Mouse (Mus musculus) heart, embryonic 14.5 days (tissue): ENCODE measurements at regions not wholly inside any gene's neighbourhood (a gene's known extent, or its start where the extent isn't known, plus 50 kb on each side); places are given as distances from the start of the nearest gene placed in this dataset.
"Not testable (repeated sequence)": the region's sequence is repeated elsewhere in the genome, so short reads cannot be mapped to it uniquely, and the experiment has no call there.

Experiments
- ATAC-seq: fragments of 200-750 bp; cut with Nextera tagmentation; 2 replicates; pipeline ENCODE4 v1.8.0; 2017; ENCODE audit warnings: low read depth, moderate TSS enrichment; ENCODE audit not compliant: insufficient number of reproducible peaks, insufficient read depth, low FRiP score
- H3K27ac ChIP-seq, 2 experiments: fragments of 200-500 bp in 1 of 2; fragments of 300-500 bp in 1 of 2; sonication (generic) in 1 of 2; replicated peaks in 1 of 2; 2 replicates each; pipeline ENCODE4 v1.5.1; 2012 to 2014; ENCODE audit warnings: low read depth in 2 of 2, low read length in 2 of 2, control low read depth in 1 of 2, mild to moderate bottlenecking in 1 of 2, mixed read lengths in 1 of 2; ENCODE audit not compliant: control insufficient read depth in 1 of 2, insufficient read depth in 1 of 2
- H3K27me3 ChIP-seq: fragments of 300-500 bp; sonication (generic); 2 replicates; pipeline ENCODE4 v1.6.1; 2014; ENCODE audit warnings: mild to moderate bottlenecking, low read length, control low read depth; ENCODE audit not compliant: control insufficient read depth, insufficient read depth
- H3K36me3 ChIP-seq: fragments of 300-500 bp; sonication (generic); 2 replicates; pipeline ENCODE4 v1.6.1; 2014; ENCODE audit warnings: mild to moderate bottlenecking, control low read depth, low read length, mixed read lengths; ENCODE audit not compliant: control insufficient read depth, insufficient read depth
- H3K4me1 ChIP-seq, 2 experiments: fragments of 200-500 bp in 1 of 2; fragments of 300-500 bp in 1 of 2; sonication (generic) in 1 of 2; 2 replicates each; pipeline ENCODE4 v1.6.1; 2012 to 2014; ENCODE audit warnings: low read length in 2 of 2, control low read depth in 1 of 2, mixed read lengths in 1 of 2; ENCODE audit not compliant: control insufficient read depth in 2 of 2, insufficient read depth in 2 of 2
- H3K4me2 ChIP-seq: fragments of 300-500 bp; sonication (generic); 2 replicates; pipeline ENCODE4 v1.6.1; 2014; ENCODE audit warnings: mild to moderate bottlenecking, low read length
- H3K4me3 ChIP-seq, 2 experiments: fragments of 200-500 bp in 1 of 2; fragments of 300-500 bp in 1 of 2; sonication (generic) in 1 of 2; 2 replicates each; pipeline ENCODE4 v1.5.1; 2012 to 2014; ENCODE audit warnings: low read length in 2 of 2, mild to moderate bottlenecking in 2 of 2, control low read depth in 1 of 2, low read depth in 1 of 2, moderate library complexity in 1 of 2; ENCODE audit not compliant: control insufficient read depth in 1 of 2, insufficient read depth in 1 of 2
- H3K9ac ChIP-seq: fragments of 300-500 bp; sonication (generic); 2 replicates; pipeline ENCODE4 v1.6.1; 2014; ENCODE audit warnings: mild to moderate bottlenecking, low read length
- H3K9me3 ChIP-seq: fragments of 300-500 bp; sonication (generic); 2 replicates; pipeline ENCODE4 v1.6.1; 2016; ENCODE audit warnings: low read length, control low read depth; ENCODE audit not compliant: control insufficient read depth
- WGBS: fragments of 180-500 bp; shearing (Covaris S2); extraction: QIAGEN DNeasy Blood & Tissue Kit; methylation state at CpG from one replicate; pipeline ENCODE4 v1.1.7; 2014; 5-methylcytosine and 5-hydroxymethylcytosine counted together

- H3K27ac ChIP-seq = no peak overlapping the region
- no peak for ATAC-seq
- no peak overlapping the region for H3K9ac ChIP-seq
- peaks cover 2 to 7% of the 10 kb centered on the region in 2 experiments; a peak in 2 of 4 replicates for H3K4me1 ChIP-seq
- H3K27me3 ChIP-seq = no peaks in the 10 kb centered on the region
- H3K4me2 ChIP-seq = no peak overlapping the region
- no peak overlapping the region for H3K4me3 ChIP-seq
- no peaks in the 10 kb centered on the region for H3K36me3 ChIP-seq
- 89% methylated on average over 5 of the region's 5 CpGs for WGBS
- H3K9me3 ChIP-seq = no peaks in the 10 kb centered on the region
These were observed 91.2 kb upstream of the Sipa1l1 start for GRCm38 (mm10) chr12:82077945-82078344.

GRCm38 (mm10) chr12:82078740-82079139 lies 90.4 kb upstream of the Sipa1l1 start:
- Histone ChIP-seq H3K27me3 (no peaks in the 10 kb centered on the region), H3K27ac (no peak overlapping the region)
- ATAC-seq = no peak

GRCm38 (mm10) chr12:82080196-82080880 lies 88.8 kb upstream of the Sipa1l1 start:
- no peak for ATAC-seq
- WGBS = 78% methylated on average over 6 of the region's 6 CpGs
- Histone ChIP-seq H3K9me3 (no peaks in the 10 kb centered on the region), H3K4me2 (no peak overlapping the region), H3K4me1 (peaks cover 0 to 4% of the 10 kb centered on the region in 2 experiments; a peak in 1 of 4 replicates), H3K27ac (no peak overlapping the region), H3K9ac (no peak overlapping the region), H3K27me3 (no peaks in the 10 kb centered on the region), H3K4me3 (no peak overlapping the region), H3K36me3 (no peaks in the 10 kb centered on the region)

More at GRCm38 (mm10) chr12:82078740-82079139, 90.4 kb upstream of the Sipa1l1 start:
- Histone ChIP-seq H3K9me3 (no peaks in the 10 kb centered on the region), H3K4me1 (peaks cover 0 to 4% of the 10 kb centered on the region in 2 experiments; a peak in 1 of 4 replicates), H3K4me3 (no peak overlapping the region), H3K9ac (no peak overlapping the region), H3K4me2 (no peak overlapping the region), H3K36me3 (no peaks in the 10 kb centered on the region)

GRCm38 (mm10) chr12:82082596-82082995 lies 86.5 kb upstream of the Sipa1l1 start:
- H3K4me1 ChIP-seq, H3K36me3 ChIP-seq, H3K9me3 ChIP-seq, H3K9ac ChIP-seq, H3K4me2 ChIP-seq, H3K27ac ChIP-seq, H3K27me3 ChIP-seq, H3K4me3 ChIP-seq, ATAC-seq: not testable (repeated sequence)
- WGBS = 94% methylated on average over 4 of the region's 4 CpGs

GRCm38 (mm10) chr12:82085771-82086400 lies 83.2 kb upstream of the Sipa1l1 start:
- Histone ChIP-seq H3K4me2 (no peak overlapping the region), H3K36me3 (no peaks in the 10 kb centered on the region), H3K27ac (no peak overlapping the region), H3K27me3 (no peaks in the 10 kb centered on the region), H3K4me3 (no peak overlapping the region), H3K9me3 (no peaks in the 10 kb centered on the region), H3K4me1 (no peaks in the 10 kb centered on the region; a peak in 1 of 4 replicates), H3K9ac (no peak overlapping the region)
- WGBS = 37% methylated on average over 7 of the region's 7 CpGs
- no peak for ATAC-seq

GRCm38 (mm10) chr12:82086441-82086840 lies 82.7 kb upstream of the Sipa1l1 start:
- H3K27ac ChIP-seq = no peak overlapping the region

GRCm38 (mm10) chr12:82089288-82089687 lies 79.8 kb upstream of the Sipa1l1 start:
- no peak overlapping the region for H3K4me2 ChIP-seq
- no peaks in the 10 kb centered on the region for H3K36me3 ChIP-seq
- no peak overlapping the region for H3K9ac ChIP-seq
- H3K4me1 ChIP-seq = no peaks in the 10 kb centered on the region; a peak in 1 of 4 replicates
- no peaks in the 10 kb centered on the region for H3K9me3 ChIP-seq
- H3K4me3 ChIP-seq = no peak overlapping the region
- WGBS = 88% methylated on average over 6 of the region's 6 CpGs
- no peak overlapping the region for H3K27ac ChIP-seq
- H3K27me3 ChIP-seq = no peaks in the 10 kb centered on the region
- ATAC-seq = no peak

More at GRCm38 (mm10) chr12:82086441-82086840, 82.7 kb upstream of the Sipa1l1 start:
- Histone ChIP-seq H3K4me1 (no peaks in the 10 kb centered on the region; a peak in 1 of 4 replicates), H3K4me3 (no peak overlapping the region), H3K4me2 (no peak overlapping the region), H3K27me3 (no peaks in the 10 kb centered on the region), H3K9me3 (no peaks in the 10 kb centered on the region), H3K9ac (no peak overlapping the region), H3K36me3 (no peaks in the 10 kb centered on the region)
- ATAC-seq = no peak
